Mouse (Mus musculus) MEL (cell line): ENCODE measurements around the gene Dpp4.

Experiments
- CTCF ChIP-seq, 3 experiments: IDR thresholded peaks in 2 of 3; conservative IDR thresholded peaks in 1 of 3; 2 replicates each; pipeline ENCODE4 v1.5.1; 2011 to 2012; ENCODE audit warnings: low read length in 3 of 3, low read depth in 2 of 3, mild to moderate bottlenecking in 2 of 3, improper control_type of control experiment in 1 of 3, inconsistent platforms in 1 of 3, mixed read lengths in 1 of 3, moderate library complexity in 1 of 3; ENCODE audit not compliant: control insufficient read depth in 1 of 3, insufficient read depth in 1 of 3, poor library complexity in 1 of 3, severe bottlenecking in 1 of 3
- E2F4 ChIP-seq: IDR thresholded peaks from 2 replicates; pipeline ENCODE4 v1.6.1; 2011; ENCODE audit warnings: low read depth, low read length, improper control_type of control experiment, borderline replicate concordance
- ETS1 ChIP-seq: IDR thresholded peaks from 2 replicates; pipeline ENCODE4 v1.6.1; 2012; ENCODE audit warnings: low read depth, mild to moderate bottlenecking, inconsistent platforms, low read length, improper control_type of control experiment, moderate library complexity
- MAZ ChIP-seq: IDR thresholded peaks from 2 replicates; pipeline ENCODE4 v1.6.1; 2012; ENCODE audit warnings: low read depth, mild to moderate bottlenecking, inconsistent platforms, low read length, improper control_type of control experiment
- POLR2A ChIP-seq, 2 experiments: IDR thresholded peaks; 2 replicates each; pipeline ENCODE4 v1.6.1; 2011 to 2012; ENCODE audit warnings: low read length in 2 of 2, mild to moderate bottlenecking in 2 of 2, control low read depth in 1 of 2, improper control_type of control experiment in 1 of 2, low read depth in 1 of 2, moderate library complexity in 1 of 2; ENCODE audit not compliant: control insufficient read depth in 1 of 2, insufficient read depth in 1 of 2, poor library complexity in 1 of 2
- TAL1 ChIP-seq: IDR thresholded peaks from 2 replicates; pipeline ENCODE4 v1.6.1; 2012; ENCODE audit warnings: mild to moderate bottlenecking, inconsistent platforms, low read length, moderate library complexity, mixed read lengths
- TCF12 ChIP-seq: IDR thresholded peaks from 2 replicates; pipeline ENCODE4 v1.6.1; 2014; ENCODE audit warnings: low read depth, mild to moderate bottlenecking, inconsistent platforms, low read length, improper control_type of control experiment, moderate library complexity
- USF2 ChIP-seq, 2 experiments: IDR thresholded peaks; 2 replicates each; pipeline ENCODE4 v1.6.1; 2011 to 2012; ENCODE audit warnings: improper control_type of control experiment in 2 of 2, low read length in 2 of 2, borderline replicate concordance in 1 of 2, inconsistent platforms in 1 of 2, low read depth in 1 of 2, mild to moderate bottlenecking in 1 of 2; ENCODE audit not compliant: insufficient read depth in 1 of 2

DNA sequence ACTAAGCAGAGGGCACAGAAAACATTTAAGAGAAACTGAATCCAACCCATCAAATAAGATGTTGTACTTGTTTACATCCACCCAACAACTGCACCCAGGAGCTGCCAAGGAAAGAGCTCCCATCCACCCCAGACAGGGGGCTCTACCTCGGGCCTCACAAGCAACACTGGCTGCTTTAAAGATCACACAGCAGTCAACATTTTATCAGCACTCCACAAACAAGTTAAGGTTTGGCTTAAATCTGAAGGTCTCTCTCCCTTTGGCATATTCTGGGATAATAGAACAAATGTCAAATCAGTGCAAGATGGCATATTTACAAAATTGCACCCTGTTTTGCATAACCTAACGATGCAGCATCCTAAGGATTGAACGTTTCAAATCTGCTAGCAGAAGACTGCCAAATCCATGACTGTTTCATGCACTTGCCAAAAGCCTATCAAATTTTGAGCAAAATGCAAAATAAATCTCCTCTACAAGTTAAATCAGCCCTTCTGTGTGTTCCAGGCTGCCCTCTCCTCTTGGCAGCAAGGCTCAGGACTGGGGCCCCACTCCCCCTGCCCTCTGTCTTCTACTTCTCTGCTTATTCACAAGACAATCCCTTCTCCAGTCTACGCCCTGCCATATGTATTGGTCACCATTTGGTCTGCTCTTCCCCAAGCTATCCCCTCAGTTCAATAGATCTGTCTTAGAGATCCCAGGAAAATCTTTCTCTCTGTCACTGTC, 72.6 kb downstream of the Dpp4 start:
- TF ChIP-seq CTCF (IDR thresholded peaks at IDR 0.05 in 2 of 3, conservative IDR thresholded peaks at IDR 0.05 in 1 of 3; ENCODE audit: control insufficient read depth in 1 of 3, insufficient read depth in 1 of 3, low read depth in 2 of 3, low read length in 3 of 3, poor library complexity in 1 of 3, severe bottlenecking in 1 of 3), result no peak
- TF ChIP-seq ETS1, result no peak
- no peak for TF ChIP-seq TAL1
- TF ChIP-seq E2F4, result no peak
- no peak for TF ChIP-seq USF2 (IDR thresholded peaks at IDR 0.05; ENCODE audit: borderline replicate concordance in 1 of 2, insufficient read depth in 1 of 2, low read depth in 1 of 2, low read length in 2 of 2)
- no peak for TF ChIP-seq MAZ
- no peak for TF ChIP-seq TCF12
- no peak for TF ChIP-seq POLR2A (IDR thresholded peaks at IDR 0.05; ENCODE audit: control insufficient read depth in 1 of 2, insufficient read depth in 1 of 2, low read depth in 1 of 2, low read length in 2 of 2, poor library complexity in 1 of 2)
